Mouse (Mus musculus) cerebellum, postnatal 14 days (tissue): Measurements from ENCODE around the gene Ankrd33b.

Experiments used
- DNase-seq, 2 experiments: peaks; one replicate each; pipeline ENCODE4 v3.0.0; 2021; ENCODE audit warnings: mixed read lengths in 2 of 2

The Ankrd33b gene

DNA sequence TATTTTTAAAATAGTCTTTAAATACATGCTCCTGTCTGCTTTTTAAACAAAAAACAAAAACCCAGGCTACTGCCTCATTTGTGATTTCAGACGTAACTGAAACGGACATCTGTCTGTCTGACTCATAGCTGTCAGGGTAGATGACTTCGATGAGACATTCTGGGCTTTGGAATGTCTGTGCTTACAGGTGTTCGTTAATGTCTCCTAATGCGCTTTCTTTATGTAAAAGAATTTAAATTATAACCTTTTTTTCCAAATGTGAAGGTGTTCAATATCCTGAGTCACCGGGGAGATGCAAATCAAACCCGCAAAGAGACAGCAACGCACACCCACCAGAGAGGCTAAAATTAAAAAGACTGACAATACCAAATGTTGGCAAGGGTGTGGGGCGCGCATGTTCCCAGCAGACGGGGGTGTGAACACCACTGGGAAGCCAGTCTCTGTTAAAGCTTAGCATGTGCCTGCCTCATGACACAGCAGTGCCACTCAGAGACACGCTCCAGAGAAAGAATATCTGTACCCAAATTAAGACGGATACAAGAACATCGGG lies 30.3 kb downstream of the Ankrd33b start:
- no peak for DNase-seq

GRCm38 (mm10) chr15:31336685-31337084 lies 30.8 kb downstream of the Ankrd33b start:
- DNase-seq, result no peak

- no peak for DNase-seq
Measured at GRCm38 (mm10) chr15:31334829-31335228, 32.7 kb downstream of the Ankrd33b start.

GRCm38 (mm10) chr15:31332541-31333163 lies 34.9 kb downstream of the Ankrd33b start:
- no peak for DNase-seq

GRCm38 (mm10) chr15:31331742-31332141 lies 35.8 kb downstream of the Ankrd33b start:
- no peak for DNase-seq

GRCm38 (mm10) chr15:31328082-31328614 lies 39.4 kb downstream of the Ankrd33b start:
- DNase-seq, result no peak

DNA sequence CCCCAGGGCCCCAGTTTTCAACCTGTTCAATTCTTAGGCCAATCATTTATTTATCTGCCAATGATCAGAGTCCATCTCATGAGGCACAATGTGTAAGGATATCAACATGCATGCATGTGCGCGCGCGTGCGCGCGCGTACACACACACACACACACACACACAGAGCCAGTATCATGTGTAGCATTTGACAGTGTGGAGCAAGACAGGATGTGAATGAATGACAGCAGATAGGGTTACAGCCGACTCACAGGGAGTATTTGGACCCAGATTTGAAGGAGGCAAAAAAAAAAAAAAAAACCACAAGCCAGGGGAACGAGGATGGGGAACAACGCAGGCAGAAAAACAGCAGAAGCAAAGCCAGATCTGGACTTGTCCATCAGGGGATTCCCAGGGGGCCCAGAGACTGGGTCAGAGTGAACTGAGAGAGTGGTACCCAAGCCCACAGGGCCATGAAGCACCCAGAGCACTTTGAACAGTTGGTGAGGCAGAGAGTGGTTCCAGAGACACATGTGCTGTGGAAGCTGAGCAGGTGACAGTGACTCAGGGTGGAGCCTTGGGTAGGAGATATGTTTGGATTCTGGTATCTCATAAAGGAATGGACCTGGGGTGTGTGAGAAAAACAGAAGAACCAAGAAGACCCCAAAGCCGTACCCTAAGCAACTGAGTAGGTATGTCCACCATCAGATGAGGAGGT lies 41.7 kb downstream of the Ankrd33b start:
- DNase-seq, result no peak

DNA sequence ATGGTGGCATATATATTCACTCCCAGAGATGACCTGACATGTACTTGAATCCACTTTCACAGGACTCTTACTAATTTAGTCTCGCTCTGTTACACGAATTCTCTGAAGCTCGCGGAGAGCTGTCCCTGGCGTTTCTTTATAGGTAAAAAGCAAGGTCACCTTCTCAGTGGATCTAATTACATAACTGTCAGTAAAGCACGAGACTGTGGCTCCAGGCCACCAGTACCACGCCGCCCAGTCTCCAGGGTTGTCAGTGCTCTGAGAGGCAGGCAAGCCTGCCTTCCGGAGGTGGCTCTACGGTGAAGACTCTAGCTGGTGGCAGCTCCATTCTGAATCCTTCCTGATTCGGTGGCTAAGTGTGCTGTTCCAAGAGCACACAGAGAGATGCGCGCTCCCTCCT lies 43.0 kb downstream of the Ankrd33b start:
- DNase-seq, result no peak

DNA sequence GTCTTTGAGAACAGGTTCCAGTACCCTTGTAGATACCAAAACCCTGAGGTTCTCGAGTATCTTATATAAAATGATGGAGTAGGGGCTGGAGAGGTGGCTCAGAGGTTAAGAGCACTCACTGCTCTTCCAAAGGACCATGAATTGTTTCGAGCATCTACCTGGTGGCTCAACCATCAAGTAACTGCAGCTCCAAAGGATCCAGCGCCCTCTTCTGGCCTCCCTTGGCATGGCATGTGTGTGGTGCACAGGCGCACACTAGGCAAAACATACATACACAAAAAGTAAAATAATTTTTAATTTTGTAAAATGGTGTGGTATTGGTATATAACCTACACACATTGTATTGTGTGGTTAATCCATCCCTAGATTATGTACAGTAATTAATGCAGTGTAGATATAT lies 43.8 kb downstream of the Ankrd33b start:
- peak in 1 of 2 experiments; percentile 31 for DNase-seq

DNA sequence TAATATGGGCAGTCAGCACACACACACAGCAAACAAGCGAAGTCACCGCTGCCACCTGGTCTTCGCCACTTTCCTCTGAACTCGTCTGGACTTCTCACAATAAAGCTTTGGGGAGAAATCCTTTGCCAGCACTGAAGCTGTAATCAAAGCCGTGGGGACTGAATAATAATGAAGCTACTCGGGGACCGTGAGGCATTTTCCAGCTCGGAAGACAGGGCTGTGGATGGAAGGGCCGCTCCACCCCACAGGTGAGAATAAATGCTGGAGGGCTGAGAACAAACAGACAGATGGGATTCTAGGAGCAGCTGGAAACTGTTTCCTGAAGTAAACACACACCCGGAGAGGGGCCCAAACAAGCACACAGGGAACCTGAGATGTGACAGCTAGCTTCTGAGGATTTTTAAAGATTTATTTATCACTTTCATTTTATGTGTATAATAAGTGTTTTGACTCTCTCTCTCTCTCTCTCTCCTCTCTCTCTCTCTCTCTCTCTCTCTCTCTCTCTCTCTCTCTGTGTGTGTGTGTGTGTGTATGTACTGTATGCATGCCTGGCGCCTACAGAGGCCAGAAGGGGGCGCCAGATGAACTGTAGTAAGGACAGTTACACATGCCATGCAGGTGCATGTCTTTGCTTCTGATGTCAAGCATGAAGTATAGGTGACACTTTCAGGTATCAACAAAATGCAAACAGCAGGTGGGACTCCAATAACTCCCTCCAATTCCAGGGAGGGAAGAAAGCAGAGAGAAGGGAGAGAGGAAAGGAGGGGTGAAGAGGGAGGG lies 46.7 kb downstream of the Ankrd33b start:
- DNase-seq, result peak in 1 of 2 experiments; percentile 45

DNA sequence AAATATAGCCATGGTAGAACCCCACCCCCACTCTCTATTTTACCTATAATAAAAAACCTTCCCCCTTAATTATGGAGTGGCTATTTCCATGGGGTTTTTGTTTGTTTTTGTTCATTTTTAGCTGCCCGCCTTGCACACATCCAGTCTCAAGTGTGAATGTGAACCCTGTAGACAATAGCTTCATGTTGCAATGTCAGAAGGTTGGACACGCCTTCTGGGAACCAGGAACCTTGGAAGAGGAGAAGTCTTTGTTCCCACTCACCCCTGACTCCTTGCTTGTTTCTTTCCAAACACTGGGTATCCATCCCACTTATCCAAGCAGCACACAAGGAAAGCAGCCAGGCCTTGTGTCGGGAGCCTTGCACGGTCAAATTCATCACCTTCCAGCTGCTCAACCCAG lies 48.5 kb downstream of the Ankrd33b start:
- no peak for DNase-seq

GRCm38 (mm10) chr15:31318158-31318955 lies 49.2 kb downstream of the Ankrd33b start:
- peak; percentile 36 to 42 for DNase-seq

DNA sequence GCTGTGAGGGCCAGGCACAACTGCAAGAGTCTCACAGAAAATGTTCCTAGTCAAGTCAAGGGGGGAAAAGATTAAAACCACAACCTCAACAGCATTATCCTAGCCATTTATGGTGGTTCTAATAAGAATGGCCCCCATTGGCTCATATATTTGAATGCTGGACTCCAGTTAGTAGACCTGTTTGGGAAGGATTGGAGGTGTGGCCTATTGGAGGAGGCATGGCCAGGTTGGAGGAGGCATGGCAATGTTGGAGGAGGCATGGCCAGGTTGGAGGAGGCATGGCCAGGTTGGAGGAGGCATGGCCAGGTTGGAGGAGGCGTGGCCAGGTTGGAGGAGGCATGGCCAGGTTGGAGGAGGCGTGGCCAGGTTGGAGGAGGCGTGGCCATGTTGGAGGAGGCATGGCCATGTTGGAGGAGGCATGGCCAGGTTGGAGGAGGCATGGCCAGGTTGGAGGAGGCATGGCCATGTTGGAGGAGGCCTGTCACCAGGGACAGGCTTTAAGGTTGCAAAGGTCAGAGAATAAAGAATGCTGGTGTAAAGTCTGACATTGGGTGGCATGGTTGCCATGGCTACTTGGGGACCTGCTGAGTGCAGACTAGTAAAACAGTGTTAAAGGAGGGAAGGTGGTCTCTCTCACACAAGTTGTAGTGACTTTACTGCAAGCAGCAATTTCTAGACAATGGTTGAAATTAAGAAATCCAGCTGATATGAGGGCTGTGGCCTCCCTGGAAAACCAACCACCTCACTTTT lies 50.3 kb downstream of the Ankrd33b start:
- DNase-seq, result no peak

DNA sequence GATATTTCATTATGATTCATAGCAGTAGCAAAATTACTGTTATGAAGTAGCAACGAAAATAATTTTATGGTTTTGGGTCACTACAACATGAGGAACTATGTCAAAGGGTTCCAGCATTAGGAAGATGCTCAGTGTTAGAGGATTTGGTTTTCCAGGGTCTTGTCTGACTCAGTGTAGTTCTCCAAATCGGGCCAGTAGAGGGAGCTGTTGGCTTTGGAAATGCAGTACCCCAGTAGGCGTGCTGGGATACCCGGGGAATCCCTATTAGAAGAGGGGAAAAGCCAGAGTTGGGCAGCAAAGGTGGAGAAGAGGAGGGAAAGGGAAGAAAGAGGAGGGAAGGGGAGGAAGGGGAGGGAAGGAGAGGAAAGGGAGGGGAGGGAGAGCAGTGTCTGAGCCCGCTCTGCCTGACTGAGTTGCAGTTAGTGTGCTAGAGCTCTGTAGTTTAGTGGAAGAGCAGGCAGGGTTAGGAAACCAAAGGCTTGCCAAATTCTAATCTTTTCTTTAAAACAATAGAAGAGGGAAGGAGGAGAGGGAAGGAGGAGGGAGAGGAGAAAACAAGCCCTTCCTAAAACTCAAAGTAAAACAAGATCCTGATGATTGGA lies 51.8 kb downstream of the Ankrd33b start:
- DNase-seq, result peak; percentile 91 to 93

GRCm38 (mm10) chr15:31312001-31312400 lies 55.5 kb downstream of the Ankrd33b start:
- no peak for DNase-seq

- DNase-seq, result peak in 1 of 2 experiments; percentile 52
Measured at GRCm38 (mm10) chr15:31309526-31309925, 58.0 kb downstream of the Ankrd33b start.

DNA sequence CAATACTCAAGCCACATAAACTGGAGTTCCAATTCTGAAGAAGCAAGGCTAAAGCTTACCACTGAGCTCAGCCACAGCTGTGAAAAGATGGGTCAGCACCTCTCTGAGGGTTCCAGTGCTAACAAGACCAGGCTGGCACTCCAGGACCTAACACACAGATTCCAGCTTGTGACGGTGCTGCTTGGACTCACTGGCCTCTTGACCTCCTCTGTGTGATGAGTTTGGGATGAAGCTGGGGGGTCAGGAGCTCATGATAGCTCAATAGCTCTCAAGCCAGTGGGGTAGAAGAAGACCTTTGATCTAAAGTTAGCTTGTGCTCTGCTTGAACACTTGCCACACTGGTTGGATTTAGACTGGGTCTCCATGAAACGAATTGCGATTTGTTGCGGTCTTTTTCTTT lies 60.8 kb downstream of the Ankrd33b start:
- DNase-seq, result no peak

- no peak for DNase-seq
Measured at GRCm38 (mm10) chr15:31305181-31305580, 62.3 kb downstream of the Ankrd33b start.

DNA sequence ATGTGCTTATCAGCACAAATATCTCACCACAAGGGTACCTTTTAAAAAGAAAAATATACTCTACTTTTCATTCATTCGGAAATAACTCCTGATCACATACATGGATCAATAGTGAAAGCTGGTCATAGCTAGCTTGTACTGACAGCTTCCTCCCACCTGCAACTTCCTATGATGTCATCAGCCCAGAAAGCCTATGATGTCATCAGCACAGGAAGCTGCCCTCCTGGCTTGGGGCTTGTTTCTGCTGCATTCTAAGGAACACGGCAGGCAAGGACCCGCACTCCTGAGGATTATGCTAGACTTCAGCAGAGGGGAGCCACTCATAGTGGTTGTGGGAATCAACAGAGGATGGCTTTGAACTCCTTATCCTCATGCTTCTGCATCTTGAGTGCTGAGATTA lies 63.2 kb downstream of the Ankrd33b start:
- no peak for DNase-seq

- DNase-seq, result no peak
Measured at GRCm38 (mm10) chr15:31302293-31302990, 65.1 kb downstream of the Ankrd33b start.
